Mouse (Mus musculus): ENCODE results near the gene Olfr1510. TPM values are rescaled to one million over a fixed set of nuclear protein-coding genes. Genes with fewer than 3 reads are reported as not detected.

Olfr1510 gene
- polyA plus RNA-seq, 1 experiment from 2014 or later = not detected

Other genes starting within 250 kb of the Olfr1510 start
- 28.0 and 29.8 TPM in 2 replicates for gene Supt16, start 217.0 kb downstream of the Olfr1510 start, polyA plus RNA-seq (2015; fragmentation: Nextera tagmentation; extraction: Ambion mirVana)
- 17.6 and 18.7 TPM in 2 replicates for gene Chd8, start 156.6 kb downstream of the Olfr1510 start, polyA plus RNA-seq (2015; fragmentation: Nextera tagmentation; extraction: Ambion mirVana)
- gene Tox4, start 135.2 kb downstream of the Olfr1510 start, polyA plus RNA-seq (2015; fragmentation: Nextera tagmentation; extraction: Ambion mirVana) = 32.6 and 40.4 TPM in 2 replicates
- gene Rab2b, start 134.8 kb downstream of the Olfr1510 start, polyA plus RNA-seq (2015; fragmentation: Nextera tagmentation; extraction: Ambion mirVana) = 13.9 and 16.7 TPM in 2 replicates
- gene Mettl3, start 109.2 kb downstream of the Olfr1510 start, polyA plus RNA-seq (2015; fragmentation: Nextera tagmentation; extraction: Ambion mirVana) = 27.9 and 28.2 TPM in 2 replicates
- 7.3 and 8.3 TPM in 2 replicates for gene Sall2, start 85.6 kb downstream of the Olfr1510 start, polyA plus RNA-seq (2015; fragmentation: Nextera tagmentation; extraction: Ambion mirVana)
- gene Olfr1513, start 58.0 kb downstream of the Olfr1510 start, polyA plus RNA-seq (2015; fragmentation: Nextera tagmentation; extraction: Ambion mirVana) = not detected in 2 replicates
- gene Olfr1512, start 35.2 kb downstream of the Olfr1510 start, polyA plus RNA-seq (2015; fragmentation: Nextera tagmentation; extraction: Ambion mirVana) = not detected in 2 replicates
- gene Olfr1511, start 17.0 kb downstream of the Olfr1510 start, polyA plus RNA-seq (2015; fragmentation: Nextera tagmentation; extraction: Ambion mirVana) = not detected in 2 replicates
- gene Olfr1509, start 28.6 kb upstream of the Olfr1510 start, polyA plus RNA-seq (2015; fragmentation: Nextera tagmentation; extraction: Ambion mirVana) = not detected in 2 replicates
- gene Olfr1508, start 53.1 kb upstream of the Olfr1510 start, polyA plus RNA-seq (2015; fragmentation: Nextera tagmentation; extraction: Ambion mirVana) = not detected in 2 replicates
- not detected in 2 replicates for gene Olfr1507, start 81.4 kb upstream of the Olfr1510 start, polyA plus RNA-seq (2015; fragmentation: Nextera tagmentation; extraction: Ambion mirVana)

Data from heart, embryonic 13.5 days (tissue).